Mouse (Mus musculus): Measurements from ENCODE around the gene Cyb5b. TPM values are rescaled to one million over a fixed set of nuclear protein-coding genes. Genes with fewer than 3 reads are reported as not detected.
"Not testable (repeated sequence)": the region's sequence is repeated elsewhere in the genome, so short reads cannot be mapped to it uniquely, and the experiment has no call there.

Cyb5b gene
- 10 to 100 TPM; 38.8 to 41.1 TPM for total RNA-seq (2021)
- polyA plus RNA-seq (2012; rRNA removed): 33.2 and 50.8 TPM in 2 replicates
- long read RNA-seq, full-length matches to known transcripts: 80 of 88 reads
- long read RNA-seq, partial matches to known transcripts: 1 of 88 reads
- long read RNA-seq, other reads (novel, unspliced or antisense): 7 of 88 reads

GRCm38 (mm10) chr8:107150404-107151157, at the start of gene Cyb5b:
TSS of gene Cyb5b (plus strand) at chr8:107150640.
- peak; percentile 94 to 96 for DNase-seq
- intact Hi-C loops (cut with DNase I): loop anchor here (2.0 kb wide), 2 partner anchors 34 to 56 kb away; no protein-coding TSS in a partner anchor

DNA sequence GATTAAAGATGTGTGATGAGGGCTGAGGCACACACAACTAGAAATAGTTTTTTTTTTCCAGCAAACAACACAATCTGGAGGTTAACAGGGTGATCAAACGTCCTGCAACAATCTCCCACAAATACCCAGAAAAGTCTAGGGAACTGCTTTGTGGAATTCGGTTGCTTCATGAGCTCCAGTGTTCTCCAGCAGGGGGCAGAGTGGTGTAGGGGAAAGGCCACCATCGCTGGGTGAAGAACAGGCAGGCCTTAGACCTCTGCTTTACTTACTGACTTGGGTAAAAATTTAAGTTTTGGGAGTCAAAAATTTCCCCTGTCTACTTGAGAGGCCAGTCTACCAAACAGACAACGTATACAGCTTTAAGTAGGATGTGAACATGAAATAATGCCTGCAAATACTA, 45.9 kb upstream of the Cyb5b start:
- Histone ChIP-seq H3K4me1 (ENCODE audit: control insufficient read depth, insufficient read depth, low read length) (no peaks in the 10 kb centered on the region), H3K27me3 (ENCODE audit: control insufficient read depth, insufficient read depth, low read length) (no peaks in the 10 kb centered on the region), H3K4me3 (no peak overlapping the region), H3K27ac (no peak overlapping the region), H3K36me3 (ENCODE audit: control insufficient read depth, insufficient read depth, low read length) (no peaks in the 10 kb centered on the region), H3K9ac (ENCODE audit: low read depth, low read length) (no peak overlapping the region), H3K79me2 (replicated peaks; ENCODE audit: control insufficient read depth, insufficient read depth, low read length) (no peaks in the 10 kb centered on the region)
- 11% methylated on average over 4 of the region's 4 CpGs for WGBS
- TF ChIP-seq EP300 (IDR thresholded peaks at IDR 0.05; ENCODE audit: insufficient read depth, low read depth, low read length) (peak; percentile 70; the same call in 1 of the 2 replicates), POLR2A (IDR thresholded peaks at IDR 0.05; ENCODE audit: insufficient read depth, low read depth, low read length) (no peak), CTCF (IDR thresholded peaks at IDR 0.05) (peak; percentile 93; the same call in 1 of the 2 replicates)
- intact Hi-C loops (cut with DNase I): loop anchor here (1.0 kb wide), 1 partner anchor 220 kb away; no protein-coding TSS in a partner anchor
- DNase-seq: peak; percentile 59 to 82

More at GRCm38 (mm10) chr8:107150404-107151157, at the start of gene Cyb5b:
- H3K4me3 ChIP-seq: peak within 1 kb of the TSS; percentile 99
- peak within 1 kb of the TSS; percentile 96 for H3K9ac ChIP-seq (ENCODE audit: low read depth, low read length)
- peaks cover 5% of the 10 kb centered on the region for H3K4me1 ChIP-seq (ENCODE audit: control insufficient read depth, insufficient read depth, low read length)
- peak within 1 kb of the TSS; percentile 91 for H3K27ac ChIP-seq
- peaks cover 10% of the 10 kb centered on the region for H3K36me3 ChIP-seq (ENCODE audit: control insufficient read depth, insufficient read depth, low read length)
- H3K79me2 ChIP-seq (replicated peaks; ENCODE audit: control insufficient read depth, insufficient read depth, low read length): peaks cover 5% of the 10 kb centered on the region
- TF ChIP-seq POLR2A (IDR thresholded peaks at IDR 0.05; ENCODE audit: insufficient read depth, low read depth, low read length) (peak; percentile 72), CTCF (IDR thresholded peaks at IDR 0.05) (no peak), EP300 (IDR thresholded peaks at IDR 0.05; ENCODE audit: insufficient read depth, low read depth, low read length) (peak; percentile 71; the same call in 1 of the 2 replicates)
- WGBS: under 1% methylated on average over 65 of the region's 65 CpGs
- H3K27me3 ChIP-seq (ENCODE audit: control insufficient read depth, insufficient read depth, low read length): no peaks in the 10 kb centered on the region

DNA sequence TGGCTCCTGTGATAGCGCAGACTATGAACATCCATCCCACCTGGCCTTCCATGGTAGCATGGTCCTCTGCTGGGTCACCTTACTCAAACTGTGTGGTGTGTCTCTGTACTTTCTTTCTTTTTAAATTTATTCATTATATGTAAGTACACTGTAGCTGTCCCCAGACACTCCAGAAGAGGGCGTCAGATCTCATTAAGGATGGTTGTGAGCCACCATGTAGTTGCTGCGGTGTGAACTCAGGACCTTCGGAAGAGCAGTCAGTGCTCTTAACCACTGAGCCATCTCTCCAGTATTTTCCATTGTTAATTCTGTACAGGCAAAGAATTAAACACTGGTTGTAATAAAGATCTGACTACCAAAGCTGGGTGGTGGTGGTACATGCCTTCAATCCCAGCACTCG, 42.4 kb upstream of the Cyb5b start:
- H3K27ac ChIP-seq; intact Hi-C loops (cut with DNase I); H3K36me3 ChIP-seq (ENCODE audit: control insufficient read depth, insufficient read depth, low read length); H3K79me2 ChIP-seq (replicated peaks; ENCODE audit: control insufficient read depth, insufficient read depth, low read length); DNase-seq; H3K27me3 ChIP-seq (ENCODE audit: control insufficient read depth, insufficient read depth, low read length); H3K4me3 ChIP-seq; H3K9ac ChIP-seq (ENCODE audit: low read depth, low read length); H3K4me1 ChIP-seq (ENCODE audit: control insufficient read depth, insufficient read depth, low read length): not testable (repeated sequence)
- 93% methylated on average over 5 of the region's 5 CpGs for WGBS

DNA sequence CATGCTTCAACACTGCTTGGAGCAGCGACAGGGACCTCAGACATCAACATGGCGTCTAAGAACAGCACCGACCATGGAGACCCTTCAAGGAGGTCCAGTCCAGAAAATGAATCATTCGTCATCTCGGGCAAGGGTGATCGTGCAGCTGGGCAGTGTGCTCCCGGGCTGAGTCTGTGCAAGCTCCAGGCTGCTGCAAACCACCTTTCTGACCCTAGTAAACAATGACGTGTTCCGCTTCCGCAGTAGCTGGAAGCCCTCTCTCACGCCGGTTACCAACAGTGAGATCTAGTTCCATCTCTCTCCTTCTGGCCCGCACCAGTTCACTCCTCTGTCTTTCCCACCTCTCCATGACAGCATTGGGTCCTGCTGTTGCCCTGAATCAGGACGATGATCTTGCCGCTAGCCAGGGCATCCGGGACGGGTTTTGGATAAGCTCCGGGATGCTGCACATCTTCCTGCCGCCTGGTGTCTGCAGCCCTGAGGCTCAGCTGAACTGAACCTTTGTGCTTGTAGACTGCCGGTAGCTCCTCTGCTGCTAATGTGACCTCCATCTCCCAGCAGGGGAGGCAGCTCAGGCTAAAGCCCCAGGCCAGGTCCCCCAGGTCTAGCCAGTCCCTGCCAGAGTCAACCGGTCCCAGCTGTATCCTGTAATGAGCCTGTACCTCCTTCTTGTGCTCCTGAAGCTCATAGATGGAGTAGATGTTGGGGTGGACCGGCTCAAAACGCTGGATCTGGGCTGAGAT, 41.3 kb upstream of the Cyb5b start:
- H3K27ac ChIP-seq: no peak overlapping the region
- no peaks in the 10 kb centered on the region for H3K79me2 ChIP-seq (replicated peaks; ENCODE audit: control insufficient read depth, insufficient read depth, low read length)
- no peak overlapping the region for H3K9ac ChIP-seq (ENCODE audit: low read depth, low read length)
- no peak overlapping the region for H3K4me3 ChIP-seq
- WGBS: 74% methylated on average over 23 of the region's 23 CpGs
- no peak for DNase-seq
- H3K27me3 ChIP-seq (ENCODE audit: control insufficient read depth, insufficient read depth, low read length): no peaks in the 10 kb centered on the region
- H3K36me3 ChIP-seq (ENCODE audit: control insufficient read depth, insufficient read depth, low read length): no peaks in the 10 kb centered on the region
- H3K4me1 ChIP-seq (ENCODE audit: control insufficient read depth, insufficient read depth, low read length): no peaks in the 10 kb centered on the region
- no peak for TF ChIP-seq EP300 (IDR thresholded peaks at IDR 0.05; ENCODE audit: insufficient read depth, low read depth, low read length)
- TF ChIP-seq POLR2A (IDR thresholded peaks at IDR 0.05; ENCODE audit: insufficient read depth, low read depth, low read length): no peak
- no peak for TF ChIP-seq CTCF (IDR thresholded peaks at IDR 0.05)
- intact Hi-C loops (cut with DNase I): no loop called here

GRCm38 (mm10) chr8:107109816-107110435, 40.5 kb upstream of the Cyb5b start:
- Histone ChIP-seq H3K4me3 (no peak overlapping the region), H3K4me1 (ENCODE audit: control insufficient read depth, insufficient read depth, low read length) (no peaks in the 10 kb centered on the region), H3K27me3 (ENCODE audit: control insufficient read depth, insufficient read depth, low read length) (no peaks in the 10 kb centered on the region), H3K27ac (no peak overlapping the region), H3K36me3 (ENCODE audit: control insufficient read depth, insufficient read depth, low read length) (no peaks in the 10 kb centered on the region), H3K9ac (ENCODE audit: low read depth, low read length) (no peak overlapping the region), H3K79me2 (replicated peaks; ENCODE audit: control insufficient read depth, insufficient read depth, low read length) (no peaks in the 10 kb centered on the region)
- 71% methylated on average over 5 of the region's 5 CpGs for WGBS
- DNase-seq: no peak
- intact Hi-C loops (cut with DNase I): loop anchor here (10.0 kb wide), 1 partner anchor 185 kb away; the partner anchor contains the start of gene Nfat5
- TF ChIP-seq CTCF (IDR thresholded peaks at IDR 0.05) (no peak), POLR2A (IDR thresholded peaks at IDR 0.05; ENCODE audit: insufficient read depth, low read depth, low read length) (no peak), EP300 (IDR thresholded peaks at IDR 0.05; ENCODE audit: insufficient read depth, low read depth, low read length) (no peak)

Data from heart, adult 2 months (tissue).